Mouse (Mus musculus) ES-E14 (cell line): ENCODE measurements around the gene Lpar2. TPM values are rescaled to one million over a fixed set of nuclear protein-coding genes. Genes with fewer than 3 reads are reported as not detected.

Experiments used
- DNase-seq: peaks from one replicate; pipeline ENCODE4 v3.0.0-alpha.2; 2013; ENCODE audit warnings: low read depth, low spot score
- H3K27ac ChIP-seq: 2 replicates; pipeline ENCODE4 v1.5.1; 2012; ENCODE audit warnings: low read depth, mild to moderate bottlenecking, low read length, moderate library complexity, mixed read lengths; ENCODE audit not compliant: poor library complexity, insufficient read depth, severe bottlenecking
- H3K36me3 ChIP-seq: 2 replicates; pipeline ENCODE4 v1.6.1; 2012; ENCODE audit warnings: mild to moderate bottlenecking, low read length, moderate library complexity, mixed read lengths; ENCODE audit not compliant: control insufficient read depth, poor library complexity, insufficient read depth, severe bottlenecking
- H3K4me1 ChIP-seq, 2 experiments: fragments of 150-350 bp in 1 of 2; sonication (generic) in 1 of 2; 2 replicates each; pipeline ENCODE4 v1.6.1; 2012; ENCODE audit warnings: low read length in 2 of 2, mild to moderate bottlenecking in 1 of 2, mixed read lengths in 1 of 2; ENCODE audit not compliant: control insufficient read depth in 2 of 2, insufficient read depth in 2 of 2, poor library complexity in 1 of 2
- H3K4me3 ChIP-seq, 2 experiments: fragments of 150-350 bp in 1 of 2; sonication (generic) in 1 of 2; 2 replicates each; pipeline ENCODE4 v1.5.1; 2012; ENCODE audit warnings: low read length in 2 of 2, low read depth in 1 of 2, mild to moderate bottlenecking in 1 of 2, mixed read lengths in 1 of 2; ENCODE audit not compliant: insufficient read depth in 1 of 2, poor library complexity in 1 of 2, severe bottlenecking in 1 of 2
- H3K9ac ChIP-seq: 2 replicates; pipeline ENCODE4 v1.6.1; 2012; ENCODE audit warnings: low read depth, mild to moderate bottlenecking, low read length, mixed read lengths; ENCODE audit not compliant: poor library complexity, insufficient read depth, severe bottlenecking
- H3K9me3 ChIP-seq: fragments of 150-350 bp; sonication (generic); 2 replicates; pipeline ENCODE4 v1.6.1; 2012; ENCODE audit warnings: low read depth, mild to moderate bottlenecking, low read length; ENCODE audit not compliant: control insufficient read depth, insufficient read depth
- CHD2 ChIP-seq: IDR thresholded peaks from 2 replicates; pipeline ENCODE4 v1.6.1; 2014; ENCODE audit warnings: mild to moderate bottlenecking, low read depth, low read length, inconsistent platforms
- HCFC1 ChIP-seq: IDR thresholded peaks from 2 replicates; pipeline ENCODE4 v1.6.1; 2012; ENCODE audit warnings: low read length, inconsistent platforms, borderline replicate concordance; ENCODE audit not compliant: insufficient read depth
- MAFK ChIP-seq: IDR thresholded peaks from 2 replicates; pipeline ENCODE4 v1.6.1; 2014; ENCODE audit warnings: mild to moderate bottlenecking, low read depth, low read length, inconsistent platforms; ENCODE audit not compliant: insufficient read depth
- ZC3H11A ChIP-seq: IDR thresholded peaks from 2 replicates; pipeline ENCODE4 v1.6.1; 2012; ENCODE audit warnings: low read depth, mild to moderate bottlenecking, inconsistent platforms, low read length, borderline replicate concordance
- ZNF384 ChIP-seq: IDR thresholded peaks from 2 replicates; pipeline ENCODE4 v1.6.1; 2012; ENCODE audit warnings: low read depth, low read length, inconsistent platforms
- in situ Hi-C, 2 experiments: fragments of 600-800 bp; cut with MboI; formaldehyde crosslinking; loops; one replicate each; pipeline ENCODE4 v1.15.1; 2025; ENCODE audit warnings: low sequenced_read_pairs in 2 of 2, inconsistent platforms in 1 of 2; ENCODE audit not compliant: unreplicated experiment in 2 of 2
- total RNA-seq: library from RNA; depleted of rRNA; stranded (reverse); fragments of 300-350 nt; gene quantifications from 2 replicates; pipeline ENCODE4 v1.2.3, GENCODE M21; 2012; rRNA removed

The Lpar2 gene
- total RNA-seq, 1 experiment, result 5.6 TPM

DNA sequence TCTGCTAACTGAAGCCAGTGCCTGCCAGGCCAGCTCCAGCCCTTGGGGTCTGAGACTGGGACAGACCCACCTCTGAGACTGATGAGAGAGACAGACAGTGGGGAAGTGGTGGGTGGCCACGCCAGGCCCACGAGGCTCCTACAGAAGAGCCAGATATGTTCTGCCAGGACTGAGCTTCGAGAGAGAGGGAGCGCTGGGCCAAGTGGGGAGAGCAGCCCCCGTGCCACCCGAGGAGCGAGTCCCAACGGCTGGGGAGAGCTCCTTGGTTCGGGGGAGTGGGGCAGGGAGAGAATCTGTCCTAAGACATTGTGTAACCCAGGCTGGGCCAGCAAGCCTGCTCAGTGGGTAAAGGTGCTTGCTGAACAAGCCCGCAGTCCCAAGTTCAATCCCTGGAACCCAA is 54.7 kb downstream of the Lpar2 start:
- in situ Hi-C loops, result loop anchor here in 1 of 2 experiments (10.0 kb wide), 1 partner anchor 552 kb away; no protein-coding TSS in a partner anchor
- H3K9me3 ChIP-seq, result no peaks in the 10 kb centered on the region
- no peak for DNase-seq

DNA sequence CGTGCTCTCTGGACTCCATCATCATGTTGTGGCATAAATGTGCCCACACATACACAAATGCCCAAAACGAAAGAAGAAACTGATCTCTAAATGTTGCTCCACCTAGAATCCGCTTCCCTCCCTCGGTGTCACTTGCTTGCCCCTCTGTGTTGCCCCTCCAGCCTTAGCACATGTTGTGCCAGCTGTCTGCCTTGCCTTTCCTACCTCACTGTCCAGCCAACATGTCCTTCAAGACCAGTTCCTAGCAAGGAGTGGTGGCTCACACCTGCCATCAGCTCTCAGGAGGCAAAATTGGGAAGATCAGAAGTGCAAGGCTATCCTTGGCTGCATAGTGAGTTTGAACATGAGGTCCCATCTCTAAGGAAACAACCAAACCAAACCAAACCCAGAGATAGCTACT is 55.2 kb downstream of the Lpar2 start:
- no peak for TF ChIP-seq HCFC1
- TF ChIP-seq ZC3H11A, result no peak
- TF ChIP-seq ZNF384, result no peak
- TF ChIP-seq MAFK, result no peak
- TF ChIP-seq CHD2, result no peak
- in situ Hi-C loops, result loop anchor here in 1 of 2 experiments (10.0 kb wide), 1 partner anchor 553 kb away; no protein-coding TSS in a partner anchor
- H3K4me1 ChIP-seq, result peaks cover 0 to 6% of the 10 kb centered on the region in 2 experiments; a peak in 1 of 4 replicates
- H3K36me3 ChIP-seq, result no peaks in the 10 kb centered on the region
- no peak overlapping the region for H3K4me3 ChIP-seq
- no peak for DNase-seq
- no peak overlapping the region for H3K9ac ChIP-seq
- no peak overlapping the region for H3K27ac ChIP-seq
- no peaks in the 10 kb centered on the region for H3K9me3 ChIP-seq

More for the DNA sequence above, 54.7 kb downstream of the Lpar2 start:
- no peak overlapping the region for H3K4me3 ChIP-seq
- H3K4me1 ChIP-seq, result peaks cover 0 to 6% of the 10 kb centered on the region in 2 experiments; a peak in 1 of 4 replicates
- no peak overlapping the region for H3K9ac ChIP-seq
- TF ChIP-seq CHD2 (no peak), ZNF384 (no peak), HCFC1 (no peak), MAFK (no peak), ZC3H11A (no peak)
- H3K27ac ChIP-seq, result no peak overlapping the region
- H3K36me3 ChIP-seq, result no peaks in the 10 kb centered on the region

DNA sequence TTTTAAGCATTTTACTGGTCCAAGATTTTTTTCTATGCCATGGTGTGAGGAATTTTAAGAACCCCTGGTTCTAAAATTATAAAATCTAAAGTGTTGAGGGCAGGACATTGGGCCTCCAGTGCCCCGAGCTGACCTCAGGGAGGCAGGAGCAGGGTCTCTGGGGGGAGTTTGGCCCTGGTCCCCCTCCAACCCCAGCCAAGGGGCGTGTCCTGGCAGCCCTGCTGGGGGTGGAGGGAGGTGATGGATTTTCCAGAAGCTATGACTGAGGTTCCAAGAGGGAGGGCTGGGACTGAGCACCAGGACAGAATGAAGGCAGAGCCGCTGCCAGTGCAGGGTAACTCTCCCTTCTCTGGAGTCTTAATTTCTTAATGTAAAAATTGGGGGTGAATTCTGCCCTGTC is 55.8 kb downstream of the Lpar2 start:
- TF ChIP-seq CHD2 (no peak), ZNF384 (no peak), MAFK (no peak), HCFC1 (no peak), ZC3H11A (no peak)
- H3K4me3 ChIP-seq, result no peak overlapping the region
- no peak for DNase-seq
- no peak overlapping the region for H3K9ac ChIP-seq
- H3K36me3 ChIP-seq, result no peaks in the 10 kb centered on the region
- peaks cover 0 to 6% of the 10 kb centered on the region in 2 experiments; a peak in 1 of 4 replicates for H3K4me1 ChIP-seq
- no peaks in the 10 kb centered on the region for H3K9me3 ChIP-seq
- in situ Hi-C loops, result loop anchor here in 1 of 2 experiments (10.0 kb wide), 1 partner anchor 553 kb away; no protein-coding TSS in a partner anchor
- H3K27ac ChIP-seq, result no peak overlapping the region

DNA sequence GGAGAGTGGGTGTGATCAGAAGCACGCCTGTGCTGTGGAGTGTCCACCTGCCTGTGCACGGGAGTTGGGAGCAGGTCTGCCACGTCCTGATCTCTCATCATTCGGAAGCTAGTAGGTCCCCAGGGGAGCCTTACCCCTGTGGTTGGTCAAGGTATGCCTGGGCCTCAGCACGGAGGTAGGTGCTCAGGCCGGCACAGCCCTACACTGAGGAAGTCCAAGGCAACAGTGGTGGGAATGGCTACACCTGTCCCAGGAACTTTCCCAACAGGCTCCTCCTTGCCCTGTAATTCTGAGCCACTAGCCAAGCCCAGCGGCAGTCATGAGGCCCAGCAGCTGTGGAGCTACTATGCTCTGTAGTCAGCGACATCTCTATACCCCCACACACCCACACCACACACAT is 57.4 kb downstream of the Lpar2 start:
- no peak for DNase-seq
- Histone ChIP-seq H3K4me3 (no peak overlapping the region), H3K9ac (no peak overlapping the region), H3K27ac (no peak overlapping the region), H3K9me3 (no peaks in the 10 kb centered on the region), H3K36me3 (no peaks in the 10 kb centered on the region), H3K4me1 (peaks cover 0 to 8% of the 10 kb centered on the region in 2 experiments; a peak in 1 of 4 replicates)
- no peak for TF ChIP-seq HCFC1
- in situ Hi-C loops, result loop anchor here in 1 of 2 experiments (10.0 kb wide), 1 partner anchor 555 kb away; no protein-coding TSS in a partner anchor

Other genes starting within 250 kb of the Lpar2 start
- 12.6 and 21.2 TPM in 2 replicates for gene Zfp868, start 196.9 kb upstream of the Lpar2 start, total RNA-seq
- 0.79 and 0.85 TPM in 2 replicates for gene Zfp964, start 167.9 kb upstream of the Lpar2 start, total RNA-seq
- gene Zfp869, start 111.7 kb upstream of the Lpar2 start, total RNA-seq, result 5.5 and 6.7 TPM in 2 replicates
- 2.1 and 2.7 TPM in 2 replicates for gene Zfp963, start 72.5 kb upstream of the Lpar2 start, total RNA-seq
- not detected in 2 replicates for gene Gm20422, start 47.5 kb upstream of the Lpar2 start, total RNA-seq
- gene Atp13a1, start 31.3 kb upstream of the Lpar2 start, total RNA-seq, result 123 and 193 TPM in 2 replicates
- gene Zfp866, start 31.3 kb upstream of the Lpar2 start, total RNA-seq, result 19.1 and 21.6 TPM in 2 replicates
- 5.9 and 6.4 TPM in 2 replicates for gene Gmip, start 13.8 kb upstream of the Lpar2 start, total RNA-seq
- 5.2 and 6.1 TPM in 2 replicates for gene Pbx4, start 10.1 kb downstream of the Lpar2 start, total RNA-seq
- gene Cilp2, start 65.3 kb downstream of the Lpar2 start, total RNA-seq, result 7.3 and 10.7 TPM in 2 replicates
- gene Tssk6, start 79.8 kb downstream of the Lpar2 start, total RNA-seq, result 2.5 and 4.0 TPM in 2 replicates
- 146 and 243 TPM in 2 replicates for gene Ndufa13, start 80.1 kb downstream of the Lpar2 start, total RNA-seq
- gene Yjefn3, start 80.3 kb downstream of the Lpar2 start, total RNA-seq, result 7.0 and 8.5 TPM in 2 replicates
- gene Gatad2a, start 174.0 kb downstream of the Lpar2 start, total RNA-seq, result 139 and 148 TPM in 2 replicates
- gene Mau2, start 220.3 kb downstream of the Lpar2 start, total RNA-seq, result 82.4 and 124 TPM in 2 replicates
- 38.5 and 38.8 TPM in 2 replicates for gene Sugp1, start 220.4 kb downstream of the Lpar2 start, total RNA-seq